Mouse (Mus musculus): Measurements from ENCODE around the gene Taar2. TPM values are rescaled to one million over a fixed set of nuclear protein-coding genes. Genes with fewer than 3 reads are reported as not detected.

Gene Taar2
- not detected in 2 replicates for polyA plus RNA-seq (2012; rRNA removed)

DNA sequence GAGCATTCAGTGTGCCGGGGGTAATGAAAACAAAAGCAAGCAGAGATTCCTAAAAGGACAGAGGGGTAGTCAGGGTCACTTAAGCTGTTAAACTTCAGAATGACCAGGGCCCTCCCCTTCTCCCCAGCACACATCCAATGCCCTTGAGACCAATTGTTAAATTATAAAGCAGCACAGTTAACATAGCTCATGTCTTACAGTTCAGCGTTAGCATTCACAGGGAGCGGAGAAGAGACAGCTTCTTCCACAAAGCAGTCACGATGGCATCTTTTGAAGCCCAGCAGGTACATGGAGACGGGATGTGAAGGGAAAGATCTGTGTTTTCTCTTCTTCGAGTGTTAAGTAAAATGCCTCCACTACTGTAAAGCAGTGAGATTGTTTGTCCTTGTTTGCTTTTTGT, at the start of gene Taar2:
Gene Taar2, plus strand, starts transcription at position 261 of the 400 bp plus-strand sequence.
- Histone ChIP-seq H3K27ac (ENCODE audit: control insufficient read depth, insufficient read depth, low read length) (no peak within 1 kb of the TSS), H3K4me3 (ENCODE audit: control insufficient read depth, insufficient read depth, low read length) (no peak within 1 kb of the TSS), H3K4me1 (replicated peaks; ENCODE audit: control insufficient read depth, insufficient read depth, low read length) (no peaks in the 10 kb centered on the region), H3K27me3 (ENCODE audit: control insufficient read depth, insufficient read depth, low read length) (no peaks in the 10 kb centered on the region), H3K36me3 (ENCODE audit: control insufficient read depth, insufficient read depth, low read length) (no peaks in the 10 kb centered on the region)
- no peak for TF ChIP-seq CTCF (IDR thresholded peaks at IDR 0.05; ENCODE audit: borderline replicate concordance, control insufficient read depth, extremely low read depth, insufficient read depth, low read length, poor library complexity)
- no peak for TF ChIP-seq POLR2A (IDR thresholded peaks at IDR 0.05; ENCODE audit: control insufficient read depth, extremely low read depth, insufficient read depth, low read length, poor library complexity)
- no peak for DNase-seq
- 89% methylated on average over 6 of the region's 6 CpGs for WGBS

DNA sequence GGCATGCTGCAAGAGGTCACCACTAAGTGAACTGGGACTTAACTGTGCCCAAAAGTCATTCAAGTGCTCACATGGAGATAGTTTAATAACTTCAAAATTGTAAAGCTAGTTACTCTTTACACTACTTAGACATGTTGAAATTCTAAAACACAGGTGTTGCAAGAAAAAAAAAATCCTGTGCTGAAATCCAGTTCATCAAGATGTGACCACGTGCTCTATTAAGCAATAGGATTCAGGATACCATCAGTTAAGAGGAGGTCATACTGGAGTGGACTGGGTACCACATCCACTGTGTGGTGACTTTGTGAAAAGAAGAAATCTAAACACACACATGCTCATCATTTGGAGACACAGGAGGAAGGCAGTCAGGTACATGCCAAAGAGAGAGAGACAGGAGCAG, 45.4 kb upstream of the Taar2 start:
- Histone ChIP-seq H3K4me1 (replicated peaks; ENCODE audit: control insufficient read depth, insufficient read depth, low read length) (no peaks in the 10 kb centered on the region), H3K27ac (ENCODE audit: control insufficient read depth, insufficient read depth, low read length) (no peak overlapping the region), H3K27me3 (ENCODE audit: control insufficient read depth, insufficient read depth, low read length) (no peaks in the 10 kb centered on the region), H3K4me3 (ENCODE audit: control insufficient read depth, insufficient read depth, low read length) (no peak overlapping the region), H3K36me3 (ENCODE audit: control insufficient read depth, insufficient read depth, low read length) (no peaks in the 10 kb centered on the region)
- 89% methylated on average over 1 of the region's 1 CpGs for WGBS
- no peak for TF ChIP-seq POLR2A (IDR thresholded peaks at IDR 0.05; ENCODE audit: control insufficient read depth, extremely low read depth, insufficient read depth, low read length, poor library complexity)
- TF ChIP-seq CTCF (IDR thresholded peaks at IDR 0.05; ENCODE audit: borderline replicate concordance, control insufficient read depth, extremely low read depth, insufficient read depth, low read length, poor library complexity): no peak
- no peak for DNase-seq

DNA sequence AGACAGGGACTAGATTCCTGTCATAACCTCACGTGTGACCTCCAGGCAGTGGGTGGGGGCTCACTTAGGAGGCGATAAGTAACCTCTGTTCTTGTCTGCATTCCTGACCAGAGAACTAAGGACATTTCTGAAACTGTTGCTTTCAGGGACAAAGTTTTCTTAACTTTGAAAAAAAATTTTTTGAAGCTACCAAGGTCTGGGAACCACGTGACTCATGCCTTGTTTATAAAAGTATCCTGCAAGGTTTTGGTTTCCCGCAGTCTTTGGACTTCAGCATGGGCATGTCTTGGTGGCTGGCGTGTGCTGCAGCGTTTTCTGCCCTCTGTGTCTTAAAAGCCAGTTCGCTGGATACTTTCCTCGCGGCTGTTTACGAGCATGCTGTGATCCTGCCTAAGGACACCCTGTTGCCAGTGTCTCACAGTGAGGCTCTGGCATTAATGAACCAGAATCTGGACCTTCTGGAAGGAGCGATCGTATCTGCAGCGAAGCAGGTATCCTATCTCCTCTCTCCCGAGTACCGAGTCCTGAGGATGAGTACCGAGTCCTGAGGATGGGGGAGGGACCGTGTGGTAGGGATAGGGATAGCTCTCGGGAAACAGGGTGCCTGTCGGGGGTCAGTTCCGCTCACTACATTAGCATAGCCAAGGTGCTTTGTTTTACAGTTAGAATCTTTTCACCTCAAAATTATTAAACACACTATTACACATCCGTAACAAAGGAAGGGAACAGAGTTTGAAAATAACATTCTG, 43.6 kb upstream of the Taar2 start, which contains the start of gene Vnn1:
Gene Vnn1, plus strand, starts transcription at position 88 of the 749 bp plus-strand sequence.
- Histone ChIP-seq H3K27me3 (ENCODE audit: control insufficient read depth, insufficient read depth, low read length) (no peaks in the 10 kb centered on the region), H3K4me1 (replicated peaks; ENCODE audit: control insufficient read depth, insufficient read depth, low read length) (no peaks in the 10 kb centered on the region), H3K4me3 (ENCODE audit: control insufficient read depth, insufficient read depth, low read length) (no peak within 1 kb of the TSS), H3K36me3 (ENCODE audit: control insufficient read depth, insufficient read depth, low read length) (no peaks in the 10 kb centered on the region), H3K27ac (ENCODE audit: control insufficient read depth, insufficient read depth, low read length) (no peak within 1 kb of the TSS)
- TF ChIP-seq CTCF (IDR thresholded peaks at IDR 0.05; ENCODE audit: borderline replicate concordance, control insufficient read depth, extremely low read depth, insufficient read depth, low read length, poor library complexity) (no peak), POLR2A (IDR thresholded peaks at IDR 0.05; ENCODE audit: control insufficient read depth, extremely low read depth, insufficient read depth, low read length, poor library complexity) (no peak)
- no peak for DNase-seq
- 56% methylated on average over 21 of the region's 21 CpGs for WGBS

DNA sequence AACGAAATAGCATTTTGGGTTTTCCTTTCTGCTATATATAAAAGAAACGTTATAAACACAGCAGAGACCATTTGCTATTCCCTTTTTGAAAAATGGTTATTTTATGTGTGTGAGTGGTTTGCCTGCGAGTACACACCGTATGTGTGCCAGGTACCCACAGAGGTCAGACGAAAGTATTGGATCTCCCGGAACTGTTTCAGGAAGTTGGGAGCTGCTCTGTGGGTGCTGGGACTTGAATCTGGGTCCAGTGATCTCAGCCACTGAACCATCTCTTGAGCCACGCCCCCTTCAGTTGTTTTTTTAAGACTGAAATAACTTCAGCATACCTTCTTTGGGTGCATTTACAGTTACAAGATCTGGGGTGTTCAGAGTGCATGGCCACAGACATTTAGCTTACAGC, 43.0 kb upstream of the Taar2 start:
- 68% methylated on average over 7 of the region's 7 CpGs for WGBS
- H3K4me3 ChIP-seq (ENCODE audit: control insufficient read depth, insufficient read depth, low read length): no peak overlapping the region
- no peak for DNase-seq
- TF ChIP-seq POLR2A (IDR thresholded peaks at IDR 0.05; ENCODE audit: control insufficient read depth, extremely low read depth, insufficient read depth, low read length, poor library complexity) (no peak), CTCF (IDR thresholded peaks at IDR 0.05; ENCODE audit: borderline replicate concordance, control insufficient read depth, extremely low read depth, insufficient read depth, low read length, poor library complexity) (no peak)
- no peaks in the 10 kb centered on the region for H3K4me1 ChIP-seq (replicated peaks; ENCODE audit: control insufficient read depth, insufficient read depth, low read length)
- no peaks in the 10 kb centered on the region for H3K36me3 ChIP-seq (ENCODE audit: control insufficient read depth, insufficient read depth, low read length)
- no peak overlapping the region for H3K27ac ChIP-seq (ENCODE audit: control insufficient read depth, insufficient read depth, low read length)
- no peaks in the 10 kb centered on the region for H3K27me3 ChIP-seq (ENCODE audit: control insufficient read depth, insufficient read depth, low read length)

DNA sequence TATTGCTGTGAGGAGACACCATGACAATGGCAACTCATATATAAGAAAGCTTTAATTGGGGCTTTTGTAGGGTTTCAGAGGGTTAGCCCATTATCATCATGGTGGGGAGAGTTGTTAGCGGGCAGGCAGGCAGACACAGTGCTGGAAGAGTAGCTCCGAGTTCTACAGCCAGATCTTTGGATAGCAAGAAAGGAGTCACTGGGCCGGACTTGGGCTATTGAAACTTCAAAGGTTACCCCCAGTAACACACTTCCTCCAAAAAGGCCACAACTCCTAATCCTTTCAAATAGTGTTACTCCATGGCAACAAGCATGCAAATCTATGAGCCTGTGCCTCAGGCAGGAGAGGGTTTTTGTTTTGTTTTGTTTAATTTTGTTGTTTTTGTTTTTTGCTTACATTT, 37.3 kb upstream of the Taar2 start:
- TF ChIP-seq POLR2A (IDR thresholded peaks at IDR 0.05; ENCODE audit: control insufficient read depth, extremely low read depth, insufficient read depth, low read length, poor library complexity) (no peak), CTCF (IDR thresholded peaks at IDR 0.05; ENCODE audit: borderline replicate concordance, control insufficient read depth, extremely low read depth, insufficient read depth, low read length, poor library complexity) (no peak)
- Histone ChIP-seq H3K4me3 (ENCODE audit: control insufficient read depth, insufficient read depth, low read length) (no peak overlapping the region), H3K27ac (ENCODE audit: control insufficient read depth, insufficient read depth, low read length) (no peak overlapping the region), H3K27me3 (ENCODE audit: control insufficient read depth, insufficient read depth, low read length) (no peaks in the 10 kb centered on the region), H3K36me3 (ENCODE audit: control insufficient read depth, insufficient read depth, low read length) (no peaks in the 10 kb centered on the region), H3K4me1 (replicated peaks; ENCODE audit: control insufficient read depth, insufficient read depth, low read length) (no peaks in the 10 kb centered on the region)
- WGBS: 90% methylated on average over 3 of the region's 3 CpGs
- no peak for DNase-seq

DNA sequence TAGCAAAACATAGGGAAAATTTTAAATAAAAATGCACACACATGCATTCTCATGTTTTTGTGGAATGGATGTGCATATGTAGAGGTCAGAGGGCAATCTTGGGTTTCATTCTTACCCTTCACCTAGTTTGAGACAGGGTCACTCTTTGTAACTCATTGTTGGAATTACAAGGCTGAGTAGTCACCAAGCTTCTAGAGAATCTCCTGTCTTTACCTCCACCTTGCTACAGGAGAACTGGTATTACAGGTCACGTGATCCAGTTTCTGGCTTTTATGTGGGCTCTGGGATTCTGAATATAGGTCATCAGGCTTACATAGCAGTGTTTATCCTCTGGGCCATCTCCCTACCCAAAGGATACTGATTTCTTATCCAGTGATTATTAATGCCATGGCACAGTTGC, 32.7 kb upstream of the Taar2 start:
- TF ChIP-seq CTCF (IDR thresholded peaks at IDR 0.05; ENCODE audit: borderline replicate concordance, control insufficient read depth, extremely low read depth, insufficient read depth, low read length, poor library complexity): no peak
- TF ChIP-seq POLR2A (IDR thresholded peaks at IDR 0.05; ENCODE audit: control insufficient read depth, extremely low read depth, insufficient read depth, low read length, poor library complexity): no peak
- no peaks in the 10 kb centered on the region for H3K36me3 ChIP-seq (ENCODE audit: control insufficient read depth, insufficient read depth, low read length)
- no peak for DNase-seq
- 100% methylated on average over 1 of the region's 1 CpGs for WGBS
- H3K27me3 ChIP-seq (ENCODE audit: control insufficient read depth, insufficient read depth, low read length): no peaks in the 10 kb centered on the region
- no peaks in the 10 kb centered on the region for H3K4me1 ChIP-seq (replicated peaks; ENCODE audit: control insufficient read depth, insufficient read depth, low read length)
- H3K27ac ChIP-seq (ENCODE audit: control insufficient read depth, insufficient read depth, low read length): no peak overlapping the region
- no peak overlapping the region for H3K4me3 ChIP-seq (ENCODE audit: control insufficient read depth, insufficient read depth, low read length)

All from thymus, adult 2 months (tissue).